Mouse (Mus musculus): Measurements from ENCODE around the gene Mrpl20. TPM values are rescaled to one million over a fixed set of nuclear protein-coding genes. Genes with fewer than 3 reads are reported as not detected.

Mrpl20 gene
- total and polyA plus RNA-seq, 2 experiments from 2014 or later, result 123 to 279 TPM

DNA sequence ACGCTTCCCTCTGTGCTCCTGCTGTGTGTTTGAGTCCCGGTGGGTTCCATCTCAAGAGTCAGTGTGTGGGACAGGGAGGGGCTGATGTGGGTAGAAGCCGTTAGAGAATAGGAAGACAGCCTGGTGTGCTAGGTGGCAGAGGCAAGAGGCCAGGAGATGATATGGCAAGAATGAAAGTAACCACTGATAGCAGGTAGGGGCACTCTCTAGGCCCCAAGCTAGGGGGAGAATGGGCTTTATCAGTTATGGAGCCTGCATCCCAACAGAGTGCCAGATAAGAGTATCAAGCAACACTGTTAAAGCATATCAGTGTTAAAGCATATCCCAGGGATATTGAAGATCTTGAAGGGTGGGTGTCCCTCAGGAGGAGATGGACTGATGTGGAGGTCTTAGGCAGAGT is 54.2 kb downstream of the Mrpl20 start:
- H3K27ac ChIP-seq (ENCODE audit: low read depth, low read length), result no peak overlapping the region
- ATAC-seq (ENCODE audit: low FRiP score) (no peak), DNase-seq (ENCODE audit: low spot score) (no peak)
- H3K4me2 ChIP-seq (ENCODE audit: low read depth, low read length, poor library complexity, severe bottlenecking), result no peak overlapping the region
- H3K36me3 ChIP-seq (ENCODE audit: insufficient read depth, low read length), result peaks cover 81% of the 10 kb centered on the region
- no peak for TF ChIP-seq CTCF (IDR thresholded peaks at IDR 0.05)
- H3K9ac ChIP-seq (replicated peaks; ENCODE audit: low read length, poor library complexity, severe bottlenecking), result no peak overlapping the region
- WGBS, result 83% methylated on average over 3 of the region's 3 CpGs
- H3K4me1 ChIP-seq (ENCODE audit: insufficient read depth, low read length), result no peaks in the 10 kb centered on the region
- H3K27me3 ChIP-seq (ENCODE audit: insufficient read depth, low read length), result no peaks in the 10 kb centered on the region
- H3K4me3 ChIP-seq (ENCODE audit: low read depth, low read length), result no peak overlapping the region
- no peaks in the 10 kb centered on the region for H3K9me3 ChIP-seq (ENCODE audit: low read length)

DNA sequence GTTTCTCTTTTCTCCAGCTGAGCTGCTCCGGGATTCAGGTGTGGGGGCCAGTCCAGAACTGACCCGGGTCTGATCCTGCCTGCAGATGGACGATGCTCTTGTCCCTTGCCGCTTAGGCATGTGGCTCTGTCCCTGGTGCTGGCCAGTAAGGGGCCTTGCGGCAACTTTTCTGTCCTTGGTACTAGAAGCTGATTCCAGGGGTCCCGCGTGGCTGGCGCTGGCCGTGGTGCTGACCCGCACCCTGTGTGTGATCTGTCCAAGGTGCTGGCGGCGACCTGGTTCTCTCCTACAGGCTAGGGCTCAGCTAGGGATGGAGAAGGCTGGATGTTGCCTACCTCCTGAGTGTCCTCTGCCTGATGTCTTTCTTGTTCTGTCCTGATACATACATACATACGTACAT is 56.6 kb downstream of the Mrpl20 start:
- Histone ChIP-seq H3K27me3 (ENCODE audit: insufficient read depth, low read length) (no peaks in the 10 kb centered on the region), H3K4me3 (ENCODE audit: low read depth, low read length) (no peak overlapping the region), H3K9ac (replicated peaks; ENCODE audit: low read length, poor library complexity, severe bottlenecking) (no peak overlapping the region), H3K36me3 (ENCODE audit: insufficient read depth, low read length) (peaks cover 75% of the 10 kb centered on the region), H3K4me2 (ENCODE audit: low read depth, low read length, poor library complexity, severe bottlenecking) (no peak overlapping the region), H3K27ac (ENCODE audit: low read depth, low read length) (no peak overlapping the region), H3K4me1 (ENCODE audit: insufficient read depth, low read length) (no peaks in the 10 kb centered on the region), H3K9me3 (ENCODE audit: low read length) (no peaks in the 10 kb centered on the region)
- TF ChIP-seq CTCF (IDR thresholded peaks at IDR 0.05), result no peak
- DNase-seq (ENCODE audit: low spot score) (no peak), ATAC-seq (ENCODE audit: low FRiP score) (no peak)
- WGBS, result 33% methylated on average over 13 of the region's 13 CpGs

Small RNA genes within 50 kb of the gene (microRNA-seq; reads per million reads assigned to microRNA genes)
- gene Gm27743 (ENCODE audit: borderline number of aligned reads), result not detected

Other genes with a start within 250 kb of the Mrpl20 start
- gene Nadk, start 240.5 kb upstream of the Mrpl20 start, total RNA-seq (2014; rRNA removed), result 69.1 and 81.6 TPM in 2 replicates
- 48.2 and 56.6 TPM in 2 replicates for gene Nadk, start 240.5 kb upstream of the Mrpl20 start, polyA plus RNA-seq (2015; fragmentation: Nextera tagmentation; extraction: Ambion mirVana)
- 65.1 and 74.9 TPM in 2 replicates for gene Slc35e2, start 201.5 kb upstream of the Mrpl20 start, total RNA-seq (2014; rRNA removed)
- 14.7 and 14.8 TPM in 2 replicates for gene Slc35e2, start 201.5 kb upstream of the Mrpl20 start, polyA plus RNA-seq (2015; fragmentation: Nextera tagmentation; extraction: Ambion mirVana)
- 15.2 and 25.3 TPM in 2 replicates for gene Cdk11b, start 178.0 kb upstream of the Mrpl20 start, total RNA-seq (2014; rRNA removed)
- 60.2 and 64.1 TPM in 2 replicates for gene Cdk11b, start 178.0 kb upstream of the Mrpl20 start, polyA plus RNA-seq (2015; fragmentation: Nextera tagmentation; extraction: Ambion mirVana)
- gene Gm10563, start 157.5 kb upstream of the Mrpl20 start, total RNA-seq (2014; rRNA removed), result not detected in 2 replicates
- not detected in 2 replicates for gene Gm10563, start 157.5 kb upstream of the Mrpl20 start, polyA plus RNA-seq (2015; fragmentation: Nextera tagmentation; extraction: Ambion mirVana)
- 4.1 and 6.4 TPM in 2 replicates for gene Mmp23, start 149.5 kb upstream of the Mrpl20 start, total RNA-seq (2014; rRNA removed)
- 4.4 and 5.6 TPM in 2 replicates for gene Mmp23, start 149.5 kb upstream of the Mrpl20 start, polyA plus RNA-seq (2015; fragmentation: Nextera tagmentation; extraction: Ambion mirVana)
- 115 and 118 TPM in 2 replicates for gene Mib2, start 133.7 kb upstream of the Mrpl20 start, total RNA-seq (2014; rRNA removed)
- 49.3 and 49.5 TPM in 2 replicates for gene Mib2, start 133.7 kb upstream of the Mrpl20 start, polyA plus RNA-seq (2015; fragmentation: Nextera tagmentation; extraction: Ambion mirVana)
- 43.8 and 46.4 TPM in 2 replicates for gene Fndc10, start 108.5 kb upstream of the Mrpl20 start, total RNA-seq (2014; rRNA removed)
- gene Fndc10, start 108.5 kb upstream of the Mrpl20 start, polyA plus RNA-seq (2015; fragmentation: Nextera tagmentation; extraction: Ambion mirVana), result 24.3 and 27.4 TPM in 2 replicates
- 84.1 and 90.7 TPM in 2 replicates for gene Ssu72, start 98.1 kb upstream of the Mrpl20 start, total RNA-seq (2014; rRNA removed)
- 152 and 153 TPM in 2 replicates for gene Ssu72, start 98.1 kb upstream of the Mrpl20 start, polyA plus RNA-seq (2015; fragmentation: Nextera tagmentation; extraction: Ambion mirVana)
- 51.0 and 78.0 TPM in 2 replicates for gene Tmem240, start 68.1 kb upstream of the Mrpl20 start, total RNA-seq (2014; rRNA removed)
- 34.9 and 37.9 TPM in 2 replicates for gene Tmem240, start 68.1 kb upstream of the Mrpl20 start, polyA plus RNA-seq (2015; fragmentation: Nextera tagmentation; extraction: Ambion mirVana)
- gene Atad3a, start 41.8 kb upstream of the Mrpl20 start, total RNA-seq (2014; rRNA removed), result 52.6 and 69.1 TPM in 2 replicates
- 65.9 and 69.9 TPM in 2 replicates for gene Atad3a, start 41.8 kb upstream of the Mrpl20 start, polyA plus RNA-seq (2015; fragmentation: Nextera tagmentation; extraction: Ambion mirVana)
- gene Vwa1, start 28.2 kb upstream of the Mrpl20 start, total RNA-seq (2014; rRNA removed), result 42.1 and 42.5 TPM in 2 replicates
- 25.5 and 28.7 TPM in 2 replicates for gene Vwa1, start 28.2 kb upstream of the Mrpl20 start, polyA plus RNA-seq (2015; fragmentation: Nextera tagmentation; extraction: Ambion mirVana)
- gene Tmem88b, start 17.0 kb upstream of the Mrpl20 start, total RNA-seq (2014; rRNA removed), result 0.66 and 1.6 TPM in 2 replicates
- 0.56 and 0.65 TPM in 2 replicates for gene Tmem88b, start 17.0 kb upstream of the Mrpl20 start, polyA plus RNA-seq (2015; fragmentation: Nextera tagmentation; extraction: Ambion mirVana)
- gene Ankrd65, start 12.4 kb upstream of the Mrpl20 start, total RNA-seq (2014; rRNA removed), result not detected in 2 replicates
- gene Ankrd65, start 12.4 kb upstream of the Mrpl20 start, polyA plus RNA-seq (2015; fragmentation: Nextera tagmentation; extraction: Ambion mirVana), result not detected in 2 replicates
- gene Ccnl2, start 9.6 kb downstream of the Mrpl20 start, total RNA-seq (2014; rRNA removed), result 66.3 and 112 TPM in 2 replicates
- gene Ccnl2, start 9.6 kb downstream of the Mrpl20 start, polyA plus RNA-seq (2015; fragmentation: Nextera tagmentation; extraction: Ambion mirVana), result 78.6 and 88.8 TPM in 2 replicates
- gene Aurkaip1, start 28.4 kb downstream of the Mrpl20 start, total RNA-seq (2014; rRNA removed), result 90.9 and 102 TPM in 2 replicates
- gene Aurkaip1, start 28.4 kb downstream of the Mrpl20 start, polyA plus RNA-seq (2015; fragmentation: Nextera tagmentation; extraction: Ambion mirVana), result 155 and 158 TPM in 2 replicates
- gene Mxra8, start 36.8 kb downstream of the Mrpl20 start, total RNA-seq (2014; rRNA removed), result 35.5 and 37.2 TPM in 2 replicates
- gene Mxra8, start 36.8 kb downstream of the Mrpl20 start, polyA plus RNA-seq (2015; fragmentation: Nextera tagmentation; extraction: Ambion mirVana), result 27.2 and 32.7 TPM in 2 replicates
- gene Dvl1, start 44.5 kb downstream of the Mrpl20 start, total RNA-seq (2014; rRNA removed), result 141 and 156 TPM in 2 replicates
- gene Dvl1, start 44.5 kb downstream of the Mrpl20 start, polyA plus RNA-seq (2015; fragmentation: Nextera tagmentation; extraction: Ambion mirVana), result 17.5 TPM in 2 replicates
- gene Tas1r3, start 60.5 kb downstream of the Mrpl20 start, total RNA-seq (2014; rRNA removed), result 0.38 and 1.2 TPM in 2 replicates
- 0.12 and 0.22 TPM in 2 replicates for gene Tas1r3, start 60.5 kb downstream of the Mrpl20 start, polyA plus RNA-seq (2015; fragmentation: Nextera tagmentation; extraction: Ambion mirVana)
- gene Cptp, start 66.6 kb downstream of the Mrpl20 start, total RNA-seq (2014; rRNA removed), result 35.3 and 43.7 TPM in 2 replicates
- 27.3 and 32.1 TPM in 2 replicates for gene Cptp, start 66.6 kb downstream of the Mrpl20 start, polyA plus RNA-seq (2015; fragmentation: Nextera tagmentation; extraction: Ambion mirVana)
- 45.0 and 56.0 TPM in 2 replicates for gene Ints11, start 66.7 kb downstream of the Mrpl20 start, total RNA-seq (2014; rRNA removed)
- 53.6 and 56.0 TPM in 2 replicates for gene Ints11, start 66.7 kb downstream of the Mrpl20 start, polyA plus RNA-seq (2015; fragmentation: Nextera tagmentation; extraction: Ambion mirVana)
- gene Pusl1, start 88.9 kb downstream of the Mrpl20 start, total RNA-seq (2014; rRNA removed), result 71.9 and 95.9 TPM in 2 replicates
- gene Pusl1, start 88.9 kb downstream of the Mrpl20 start, polyA plus RNA-seq (2015; fragmentation: Nextera tagmentation; extraction: Ambion mirVana), result 54.3 and 54.5 TPM in 2 replicates
- 82.6 and 99.3 TPM in 2 replicates for gene Acap3, start 88.9 kb downstream of the Mrpl20 start, total RNA-seq (2014; rRNA removed)
- gene Acap3, start 88.9 kb downstream of the Mrpl20 start, polyA plus RNA-seq (2015; fragmentation: Nextera tagmentation; extraction: Ambion mirVana), result 63.3 and 64.5 TPM in 2 replicates
- gene Ube2j2, start 141.0 kb downstream of the Mrpl20 start, total RNA-seq (2014; rRNA removed), result 76.5 and 82.0 TPM in 2 replicates
- 125 and 138 TPM in 2 replicates for gene Ube2j2, start 141.0 kb downstream of the Mrpl20 start, polyA plus RNA-seq (2015; fragmentation: Nextera tagmentation; extraction: Ambion mirVana)
- 11.7 and 13.3 TPM in 2 replicates for gene C1qtnf12, start 159.4 kb downstream of the Mrpl20 start, total RNA-seq (2014; rRNA removed)
- gene C1qtnf12, start 159.4 kb downstream of the Mrpl20 start, polyA plus RNA-seq (2015; fragmentation: Nextera tagmentation; extraction: Ambion mirVana), result 11.7 and 14.8 TPM in 2 replicates
- gene B3galt6, start 189.8 kb downstream of the Mrpl20 start, total RNA-seq (2014; rRNA removed), result 52.5 and 57.2 TPM in 2 replicates
- 31.1 and 32.2 TPM in 2 replicates for gene B3galt6, start 189.8 kb downstream of the Mrpl20 start, polyA plus RNA-seq (2015; fragmentation: Nextera tagmentation; extraction: Ambion mirVana)
- 84.8 and 105 TPM in 2 replicates for gene Sdf4, start 190.0 kb downstream of the Mrpl20 start, total RNA-seq (2014; rRNA removed)
- 111 and 112 TPM in 2 replicates for gene Sdf4, start 190.0 kb downstream of the Mrpl20 start, polyA plus RNA-seq (2015; fragmentation: Nextera tagmentation; extraction: Ambion mirVana)
- gene Tnfrsf4, start 211.0 kb downstream of the Mrpl20 start, total RNA-seq (2014; rRNA removed), result 0.66 and 1.4 TPM in 2 replicates
- 0.54 and 0.78 TPM in 2 replicates for gene Tnfrsf4, start 211.0 kb downstream of the Mrpl20 start, polyA plus RNA-seq (2015; fragmentation: Nextera tagmentation; extraction: Ambion mirVana)
- gene Tnfrsf18, start 223.3 kb downstream of the Mrpl20 start, total RNA-seq (2014; rRNA removed), result not detected in 2 replicates
- gene Tnfrsf18, start 223.3 kb downstream of the Mrpl20 start, polyA plus RNA-seq (2015; fragmentation: Nextera tagmentation; extraction: Ambion mirVana), result 1.5 and 2.2 TPM in 2 replicates

All from midbrain, postnatal 0 days (tissue).